Mouse (Mus musculus) limb, embryonic 14.5 days (tissue): ENCODE data around the gene Ints5. TPM values are rescaled to one million over a fixed set of nuclear protein-coding genes. Genes with fewer than 3 reads are reported as not detected.
A peak's percentile ranks its signal among the peaks of the same experiment; 100 is the strongest.

Experiments
- ATAC-seq: fragments of 200-750 bp; cut with Nextera tagmentation; 2 replicates; pipeline ENCODE4 v1.8.0; 2017; ENCODE audit warnings: low read depth, moderate number of reproducible peaks, moderate TSS enrichment; ENCODE audit not compliant: low FRiP score
- DNase-seq: peaks from one replicate; pipeline ENCODE4 v3.0.0-alpha.2; 2015; ENCODE audit warnings: low spot score
- H3K27ac ChIP-seq: fragments of 300-500 bp; sonication (generic); replicated peaks from 2 replicates; pipeline ENCODE4 v1.5.1; 2014; ENCODE audit warnings: low read depth, mild to moderate bottlenecking, low read length, moderate library complexity, mixed read lengths
- H3K27me3 ChIP-seq: fragments of 300-500 bp; sonication (generic); 2 replicates; pipeline ENCODE4 v1.6.1; 2014; ENCODE audit warnings: low read length, mixed read lengths; ENCODE audit not compliant: control insufficient read depth, insufficient read depth
- H3K36me3 ChIP-seq: fragments of 300-500 bp; sonication (generic); 2 replicates; pipeline ENCODE4 v1.6.1; 2014; ENCODE audit warnings: mild to moderate bottlenecking, low read length, moderate library complexity, mixed read lengths; ENCODE audit not compliant: control insufficient read depth, insufficient read depth
- H3K4me1 ChIP-seq: fragments of 300-500 bp; sonication (generic); 2 replicates; pipeline ENCODE4 v1.6.1; 2014; ENCODE audit warnings: antibody characterized with exemption, low read length, mixed read lengths; ENCODE audit not compliant: control insufficient read depth, insufficient read depth
- H3K4me2 ChIP-seq: fragments of 300-500 bp; sonication (generic); replicated peaks from 2 replicates; pipeline ENCODE4 v1.6.1; 2014; ENCODE audit warnings: low read depth, mild to moderate bottlenecking, low read length, moderate library complexity; ENCODE audit not compliant: severe bottlenecking
- H3K4me3 ChIP-seq: fragments of 300-500 bp; sonication (generic); replicated peaks from 2 replicates; pipeline ENCODE4 v1.5.1; 2014; ENCODE audit warnings: low read length
- H3K9ac ChIP-seq: fragments of 300-500 bp; sonication (generic); 2 replicates; pipeline ENCODE4 v1.6.1; 2014; ENCODE audit warnings: mild to moderate bottlenecking, low read depth, low read length, moderate library complexity; ENCODE audit not compliant: severe bottlenecking
- H3K9me3 ChIP-seq: fragments of 300-500 bp; sonication (generic); 2 replicates; pipeline ENCODE4 v1.6.1; 2016; ENCODE audit warnings: low read length; ENCODE audit not compliant: control insufficient read depth
- POLR2A ChIP-seq: fragments of 200-500 bp; IDR thresholded peaks from 2 replicates; pipeline ENCODE4 v1.8.0; 2012; ENCODE audit warnings: inconsistent platforms, mild to moderate bottlenecking, moderate library complexity, borderline replicate concordance; ENCODE audit not compliant: insufficient read depth, insufficient read length; ENCODE audit errors: extremely low read depth
- WGBS: fragments of 180-500 bp; shearing (Covaris S2); extraction: QIAGEN DNeasy Blood & Tissue Kit; methylation state at CpG from one replicate; pipeline ENCODE4 v1.1.7; 2014; 5-methylcytosine and 5-hydroxymethylcytosine counted together
- polyA plus RNA-seq, 2 experiments: library from polyadenylated mRNA; depleted of rRNA in 1 of 2; stranded (reverse) in 1 of 2; unstranded in 1 of 2; fragments of >200 nt; fragmentation: Nextera tagmentation in 1 of 2; extraction: Ambion mirVana in 1 of 2; gene quantifications; 2 replicates each; pipeline versions ENCODE4 v1.2.1 to v1.2.3; 2012 to 2014

Ints5 gene
- polyA plus RNA-seq, 2 experiments, result 33.4 to 34.5 TPM

DNA sequence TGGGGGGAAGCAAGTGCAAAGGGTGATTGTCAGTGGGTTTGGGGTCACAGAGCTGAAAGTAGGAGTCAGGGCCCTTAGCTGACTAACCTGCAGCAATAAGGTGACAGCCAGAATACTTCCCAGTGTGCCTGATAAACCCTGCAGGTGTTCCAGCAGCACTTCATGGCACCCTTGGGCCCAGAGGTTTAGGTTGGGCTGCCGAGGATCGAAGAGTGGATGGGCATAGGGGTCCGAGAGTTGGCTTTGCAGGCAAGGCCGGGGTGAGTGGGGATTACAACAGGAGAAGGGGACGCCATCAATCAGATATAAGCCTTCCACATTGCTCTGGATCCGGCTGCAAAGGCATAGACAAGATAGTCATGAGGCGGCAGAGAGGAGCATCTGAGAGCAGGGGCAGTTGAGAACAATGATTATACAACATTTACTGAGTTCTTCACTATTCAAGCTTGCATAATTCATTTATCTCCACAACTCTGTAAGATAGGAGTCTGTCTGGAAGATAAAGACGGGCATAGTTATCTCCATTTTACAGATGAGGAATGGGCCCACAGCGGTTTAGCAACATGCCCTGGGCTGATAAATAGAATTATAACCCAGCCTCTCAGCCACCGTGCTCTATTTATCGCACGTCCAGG is 35.2 kb downstream of the Ints5 start:
- H3K36me3 ChIP-seq, result peaks cover 41% of the 10 kb centered on the region

DNA sequence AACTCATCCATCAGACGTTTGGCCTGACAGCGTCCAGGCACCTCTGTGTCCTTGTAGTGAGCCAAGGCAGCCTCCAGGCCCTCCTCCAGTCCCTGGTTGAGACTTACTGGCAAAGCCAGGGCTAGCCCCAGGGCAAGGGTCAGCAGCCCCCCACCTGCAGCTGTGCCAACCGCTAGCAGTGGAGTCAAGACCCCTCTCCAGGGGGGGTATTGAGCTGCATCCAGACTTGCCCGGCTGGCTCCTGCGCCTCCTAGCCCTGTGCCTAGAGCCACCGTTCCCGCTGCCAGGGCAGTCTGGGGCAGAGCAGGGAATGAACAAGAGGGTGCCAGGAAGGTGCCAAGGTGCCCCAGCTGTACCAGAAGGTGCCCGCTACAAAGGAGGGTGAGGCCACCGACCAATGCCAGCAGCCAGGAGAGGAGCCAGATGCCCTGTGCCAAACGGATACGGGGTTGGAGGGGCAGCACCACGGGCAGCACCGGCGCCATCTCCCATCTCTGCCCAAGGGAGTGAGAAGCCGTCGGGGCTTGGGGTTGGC is 36.0 kb downstream of the Ints5 start:
- peak overlapping the region; percentile 69 for H3K4me2 ChIP-seq
- no peak for DNase-seq
- H3K4me1 ChIP-seq, result peaks cover 12% of the 10 kb centered on the region
- H3K27me3 ChIP-seq, result no peaks in the 10 kb centered on the region
- TF ChIP-seq POLR2A, result no peak
- H3K4me3 ChIP-seq, result peak overlapping the region; percentile 68
- 20% methylated on average over 14 of the region's 16 CpGs for whole genome bisulfite sequencing
- H3K9ac ChIP-seq, result peak overlapping the region; percentile 89
- no peaks in the 10 kb centered on the region for H3K9me3 ChIP-seq
- H3K36me3 ChIP-seq, result peaks cover 48% of the 10 kb centered on the region
- ATAC-seq, result no peak
- H3K27ac ChIP-seq, result 0 out of 2 replicates have a peak overlapping the region, but pooled peaks have one; percentile 67

More for the DNA sequence above, 35.2 kb downstream of the Ints5 start:
- H3K4me2 ChIP-seq, result no peak overlapping the region
- H3K27me3 ChIP-seq, result no peaks in the 10 kb centered on the region
- H3K9ac ChIP-seq, result no peak overlapping the region
- ATAC-seq (no peak), DNase-seq (no peak)
- no peak overlapping the region for H3K27ac ChIP-seq
- H3K4me1 ChIP-seq, result peaks cover 12% of the 10 kb centered on the region
- 85% methylated on average over 12 of the region's 12 CpGs for WGBS
- TF ChIP-seq POLR2A, result no peak
- no peak overlapping the region for H3K4me3 ChIP-seq
- H3K9me3 ChIP-seq, result no peaks in the 10 kb centered on the region

DNA sequence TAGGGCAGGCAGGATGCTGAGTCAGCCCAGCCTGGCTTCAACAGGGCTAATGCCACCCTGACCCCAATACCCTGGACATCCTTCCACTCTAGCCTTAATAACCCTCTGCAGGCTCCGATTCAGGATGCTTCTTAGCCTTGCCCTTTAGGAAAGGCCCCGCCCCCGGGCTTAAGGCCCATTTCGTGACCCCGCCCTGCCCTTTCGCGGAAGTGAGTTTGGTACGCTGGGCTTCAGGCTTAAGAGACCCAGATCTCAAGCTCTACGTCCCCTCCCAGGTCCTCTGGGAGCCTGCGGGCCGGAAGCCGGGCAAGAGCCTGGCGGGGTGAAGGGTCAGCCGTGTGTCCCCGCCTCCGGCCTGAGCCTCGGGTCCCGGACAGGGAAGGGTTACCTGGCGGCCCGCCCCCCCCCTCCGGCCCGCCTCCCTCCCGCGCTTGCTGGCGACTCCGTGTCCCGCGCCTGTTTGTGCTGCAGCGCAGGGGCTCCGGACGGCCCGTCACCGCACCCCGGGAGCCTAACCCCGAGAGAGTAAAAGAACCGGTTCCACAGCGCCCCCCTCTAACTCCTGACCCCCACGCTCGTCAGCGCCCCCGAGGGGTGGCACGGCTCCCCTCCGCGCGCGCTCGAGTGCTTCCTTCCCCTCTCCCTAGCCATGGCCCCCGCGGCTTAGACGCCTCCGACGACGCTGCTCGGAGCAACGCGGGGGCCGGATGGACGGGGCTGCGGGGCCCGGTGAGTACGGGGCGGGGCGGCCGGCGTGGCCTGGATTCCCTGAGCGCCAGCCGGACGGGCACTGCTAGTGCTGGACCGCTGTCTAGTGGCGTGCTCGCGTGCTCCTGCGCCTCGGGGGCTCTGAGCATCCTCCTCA is 36.7 kb downstream of the Ints5 start, which contains the start of the genes Rom1 and Eml3:
TSS of gene Rom1 (minus strand) at position 133 of the 865 bp plus-strand sequence.
TSS of gene Eml3 (plus strand) at position 329 of the 865 bp plus-strand sequence.
- peak within 1 kb of the TSS; percentile 69 for H3K4me2 ChIP-seq
- H3K36me3 ChIP-seq, result peaks cover 55% of the 10 kb centered on the region
- H3K27me3 ChIP-seq, result no peaks in the 10 kb centered on the region
- H3K4me3 ChIP-seq, result peak within 1 kb of the TSS; percentile 68
- ATAC-seq (peak; percentile 75), DNase-seq (peak; percentile 47)
- H3K9ac ChIP-seq, result peak within 1 kb of the TSS; percentile 89
- whole genome bisulfite sequencing, result 2% methylated on average over 64 of the region's 74 CpGs
- 0 out of 2 replicates have a peak, but pooled peaks have one; percentile 16 for TF ChIP-seq POLR2A
- peaks cover 12% of the 10 kb centered on the region for H3K4me1 ChIP-seq
- H3K9me3 ChIP-seq, result no peaks in the 10 kb centered on the region
- H3K27ac ChIP-seq, result peak within 1 kb of the TSS; percentile 67

DNA sequence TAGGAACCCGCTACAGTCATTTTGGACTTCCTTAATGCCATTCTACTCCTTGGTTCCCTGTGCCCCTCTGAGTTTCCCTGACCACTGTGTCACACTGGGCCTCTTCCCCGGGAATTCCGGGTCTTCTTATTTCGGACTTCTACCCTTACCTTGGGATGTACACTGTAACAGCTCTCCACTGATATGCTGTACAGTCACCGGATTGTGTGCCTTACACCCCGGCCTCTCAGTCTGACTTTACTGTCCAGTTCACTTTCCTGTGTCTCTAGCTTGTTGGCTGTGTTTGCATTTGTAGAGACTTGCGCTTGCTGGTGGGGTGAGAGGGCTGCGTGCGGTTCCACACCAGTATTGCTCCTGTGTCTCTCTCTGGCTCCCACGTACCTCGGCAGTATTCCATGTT is 37.3 kb downstream of the Ints5 start:
- peak overlapping the region; percentile 68 for H3K4me3 ChIP-seq
- WGBS, result 7% methylated on average over 11 of the region's 11 CpGs
- H3K36me3 ChIP-seq, result peaks cover 61% of the 10 kb centered on the region
- H3K4me1 ChIP-seq, result peaks cover 12% of the 10 kb centered on the region
- H3K9me3 ChIP-seq, result no peaks in the 10 kb centered on the region
- peak overlapping the region; percentile 67; the same call in 1 of the 2 replicates for H3K27ac ChIP-seq
- H3K27me3 ChIP-seq, result no peaks in the 10 kb centered on the region
- ATAC-seq, result 0 out of 2 replicates have a peak, but pooled peaks have one; percentile 14
- TF ChIP-seq POLR2A, result no peak
- peak overlapping the region; percentile 89 for H3K9ac ChIP-seq
- DNase-seq, result no peak
- H3K4me2 ChIP-seq, result peak overlapping the region; percentile 69

DNA sequence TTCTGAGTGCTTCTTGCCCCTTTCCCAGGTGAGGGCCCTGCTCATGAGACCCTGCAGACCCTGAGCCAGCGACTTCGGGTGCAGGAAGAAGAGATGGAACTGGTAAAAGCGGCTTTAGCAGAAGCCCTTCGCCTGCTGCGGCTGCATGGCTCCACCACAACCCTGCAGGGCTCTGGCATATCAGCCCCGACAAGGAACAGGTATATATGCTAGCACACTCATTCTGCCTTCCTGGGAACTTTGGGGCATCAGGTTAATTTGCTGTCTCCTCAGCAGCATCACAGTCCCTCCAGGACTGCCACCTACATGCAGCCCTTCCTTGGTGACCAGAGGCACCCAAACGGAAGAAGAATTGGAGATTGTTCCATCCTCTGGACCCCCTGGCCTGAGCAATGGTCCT is 38.0 kb downstream of the Ints5 start:
- no peaks in the 10 kb centered on the region for H3K9me3 ChIP-seq
- no peaks in the 10 kb centered on the region for H3K27me3 ChIP-seq
- ATAC-seq (no peak), DNase-seq (no peak)
- H3K4me1 ChIP-seq, result peaks cover 12% of the 10 kb centered on the region
- 0 out of 2 replicates have a peak overlapping the region, but pooled peaks have one; percentile 10 for H3K27ac ChIP-seq
- peak overlapping the region; percentile 69 for H3K4me2 ChIP-seq
- peak overlapping the region; percentile 89 for H3K9ac ChIP-seq
- peaks cover 61% of the 10 kb centered on the region for H3K36me3 ChIP-seq
- no peak for TF ChIP-seq POLR2A
- WGBS, result 79% methylated on average over 7 of the region's 7 CpGs
- H3K4me3 ChIP-seq, result peak overlapping the region; percentile 68
